Mouse (Mus musculus) CH12F3 (cell line): ENCODE results near the gene Cpt2.

Experiments used
- in situ Hi-C: fragments of 300-500 bp; cut with MboI; formaldehyde crosslinking; loops from 2 replicates; pipeline ENCODE4 v1.14.3; 2020; ENCODE audit warnings: low sequenced_read_pairs

Cpt2 gene

GRCm38 (mm10) chr4:107921952-107922351 lies 1.5 kb downstream of the Cpt2 start:
- in situ Hi-C loops: no loop called here

GRCm38 (mm10) chr4:107921152-107921695 lies 2.2 kb downstream of the Cpt2 start:
- in situ Hi-C loops: no loop called here

- in situ Hi-C loops: no loop called here
Measured at GRCm38 (mm10) chr4:107920336-107920735, 3.1 kb downstream of the Cpt2 start.

- in situ Hi-C loops: no loop called here
Measured at GRCm38 (mm10) chr4:107910020-107910419, 13.4 kb downstream of the Cpt2 start.

- in situ Hi-C loops: no loop called here
Measured at GRCm38 (mm10) chr4:107906561-107906960, 16.8 kb downstream of the Cpt2 start.

- in situ Hi-C loops: no loop called here
Measured at GRCm38 (mm10) chr4:107904252-107904651, 19.2 kb downstream of the Cpt2 start.

GRCm38 (mm10) chr4:107900206-107900605 lies 23.2 kb downstream of the Cpt2 start:
- in situ Hi-C loops: no loop called here

GRCm38 (mm10) chr4:107899211-107899927 lies 24.0 kb downstream of the Cpt2 start:
- in situ Hi-C loops: no loop called here

GRCm38 (mm10) chr4:107892663-107893062 lies 30.7 kb downstream of the Cpt2 start:
- in situ Hi-C loops: no loop called here

GRCm38 (mm10) chr4:107889731-107890432 lies 33.5 kb downstream of the Cpt2 start, which contains the start of gene 0610037L13Rik:
Gene 0610037L13Rik, plus strand, starts transcription at chr4:107889813.
- in situ Hi-C loops: no loop called here

- in situ Hi-C loops: no loop called here
Measured at GRCm38 (mm10) chr4:107889385-107889730, 34.1 kb downstream of the Cpt2 start.

- in situ Hi-C loops: no loop called here
Measured at GRCm38 (mm10) chr4:107886371-107886770, 37.0 kb downstream of the Cpt2 start.

GRCm38 (mm10) chr4:107881631-107882030 lies 41.8 kb downstream of the Cpt2 start:
- in situ Hi-C loops: no loop called here

- in situ Hi-C loops: no loop called here
Measured at GRCm38 (mm10) chr4:107879254-107880050, 44.0 kb downstream of the Cpt2 start, which contains the start of gene Magoh. Gene Magoh, plus strand, starts transcription at chr4:107879755.

- in situ Hi-C loops: no loop called here
Measured at GRCm38 (mm10) chr4:107864866-107865265, 58.5 kb downstream of the Cpt2 start.

- in situ Hi-C loops: no loop called here
Measured at GRCm38 (mm10) chr4:107858995-107859394, 64.4 kb downstream of the Cpt2 start.

- in situ Hi-C loops: no loop called here
Measured at GRCm38 (mm10) chr4:107856958-107857686, 66.3 kb downstream of the Cpt2 start.
